Mouse (Mus musculus) right cerebral cortex, adult 18-20 months (tissue): ENCODE measurements around the gene Gjd2.

Experiments
- DNase-seq: peaks from one replicate; pipeline ENCODE4 v3.0.0; 2022; ENCODE audit warnings: mixed read lengths

The Gjd2 gene

DNA sequence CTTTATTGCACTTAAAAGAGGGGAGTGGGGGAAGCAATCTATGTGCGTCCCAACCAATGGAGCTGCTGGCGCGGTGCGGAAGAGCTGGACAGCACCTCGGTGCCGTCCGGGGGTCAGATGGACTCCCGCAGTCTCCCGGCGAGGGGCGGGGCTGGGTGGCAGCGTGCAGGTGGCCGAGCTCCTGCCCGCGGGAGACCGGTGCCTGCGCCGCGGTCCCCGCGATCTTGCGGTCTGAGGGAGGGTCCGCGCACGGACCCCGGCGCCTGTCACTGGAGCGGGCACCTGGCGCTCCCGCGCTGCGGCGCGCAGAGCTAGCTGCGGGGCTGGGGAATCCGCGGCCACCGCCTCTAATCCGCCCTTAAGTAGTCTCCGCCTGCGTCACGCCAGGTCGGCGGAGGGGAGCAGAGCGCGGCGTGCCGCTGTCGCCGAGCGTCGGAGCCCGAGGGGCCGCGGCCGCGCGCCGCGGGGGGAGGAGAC lies at the start of gene Gjd2:
TSS of gene Gjd2 (minus strand) at position 325 of the 477 bp plus-strand sequence.
- DNase-seq, result no peak

DNA sequence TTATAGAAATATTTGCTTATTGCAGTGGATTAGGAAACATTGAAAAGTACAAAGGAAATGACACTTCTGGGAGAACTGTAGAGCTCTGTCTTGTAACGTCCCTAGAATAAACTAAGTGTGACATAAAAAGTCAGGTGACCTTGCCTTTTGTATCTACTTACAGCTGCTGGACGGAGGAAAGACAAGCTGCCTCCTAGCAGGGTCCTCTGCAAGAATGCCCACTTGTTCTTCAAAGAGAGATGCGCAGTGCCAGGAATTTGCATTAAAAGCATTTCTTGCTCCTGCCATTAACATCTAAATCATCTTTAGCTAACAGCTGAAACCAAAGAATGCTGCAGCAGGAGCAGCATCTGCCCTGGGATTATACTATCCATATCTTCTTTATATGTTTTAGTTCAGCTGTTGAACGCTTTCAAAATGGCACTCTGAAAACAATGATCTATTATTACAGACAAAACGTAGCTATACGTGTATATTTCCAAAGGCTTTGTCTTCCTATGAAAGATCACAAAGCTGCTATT lies 46.7 kb upstream of the Gjd2 start:
- DNase-seq, result no peak

DNA sequence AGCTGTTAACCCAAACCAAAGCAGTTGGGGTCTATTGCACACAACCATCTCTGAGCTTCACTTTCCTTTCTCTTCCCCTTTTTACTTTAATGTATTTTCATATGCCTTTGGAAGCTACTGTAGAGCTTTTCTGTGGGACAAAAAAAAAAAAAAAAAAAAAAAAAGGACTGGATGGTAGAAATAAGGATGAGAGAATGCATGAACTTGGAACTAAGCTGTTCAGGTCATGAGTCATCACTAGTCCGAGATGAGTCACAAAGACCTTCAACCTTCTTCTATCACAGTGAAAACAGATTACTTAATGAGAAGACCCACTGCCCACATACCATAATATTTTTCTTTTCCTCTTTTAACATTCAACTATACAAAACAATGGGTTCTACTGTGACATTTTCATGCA lies 46.2 kb upstream of the Gjd2 start:
- DNase-seq, result no peak

DNA sequence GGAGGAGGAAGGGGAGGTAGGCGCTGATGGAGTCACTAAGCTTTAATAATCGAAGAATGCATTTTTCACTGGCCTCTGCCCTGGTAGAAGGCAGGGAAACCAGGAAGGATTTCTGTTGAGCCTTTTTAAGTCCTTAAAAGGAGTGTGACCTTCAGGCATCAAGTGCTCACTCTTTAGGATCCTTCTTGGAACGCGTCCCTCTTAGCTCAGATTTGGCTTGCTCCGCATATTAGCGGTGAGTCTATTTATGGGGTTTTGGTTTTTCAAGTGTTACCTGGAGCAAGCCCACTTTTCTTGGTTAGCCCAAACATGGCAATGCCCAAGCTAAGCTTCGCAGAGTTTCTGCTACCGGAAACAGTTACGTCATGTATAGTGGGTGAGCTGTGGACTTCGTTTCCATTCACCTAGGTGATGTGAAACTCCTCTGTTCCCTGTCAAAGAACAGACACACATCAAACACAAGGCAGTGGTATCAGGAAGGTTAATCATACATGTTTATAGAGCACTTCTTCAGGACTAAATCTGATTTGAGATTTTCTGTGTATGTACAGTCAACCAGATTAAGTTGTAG lies 44.9 kb upstream of the Gjd2 start:
- DNase-seq, result no peak

DNA sequence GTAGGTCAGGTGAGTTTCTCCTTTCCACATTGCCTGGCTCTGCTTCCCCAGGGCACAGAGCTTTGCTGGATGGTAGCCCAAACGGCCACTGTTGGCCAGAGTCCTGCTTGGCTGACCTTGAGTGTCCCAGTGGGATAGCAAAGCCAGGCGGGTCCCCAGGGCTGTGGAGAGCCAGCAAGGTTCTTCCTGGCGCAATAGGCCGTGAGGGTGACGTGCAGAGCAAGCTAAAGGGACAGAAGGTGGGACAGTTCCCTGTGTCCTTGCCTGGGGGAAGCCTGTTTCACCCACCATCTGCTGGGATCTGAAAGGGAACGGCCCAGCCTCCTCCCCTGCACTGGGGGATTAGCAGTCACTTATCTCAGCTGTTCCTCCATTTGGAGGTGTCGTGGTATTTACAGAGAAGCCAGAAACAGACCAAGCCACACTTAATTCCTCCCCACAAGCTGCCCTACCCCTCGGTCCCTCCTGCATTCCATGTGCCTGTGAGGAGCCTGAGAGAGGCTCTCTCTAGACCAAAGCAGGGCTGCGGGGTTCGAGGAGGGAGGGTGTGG lies 44.0 kb upstream of the Gjd2 start:
- DNase-seq, result no peak

DNA sequence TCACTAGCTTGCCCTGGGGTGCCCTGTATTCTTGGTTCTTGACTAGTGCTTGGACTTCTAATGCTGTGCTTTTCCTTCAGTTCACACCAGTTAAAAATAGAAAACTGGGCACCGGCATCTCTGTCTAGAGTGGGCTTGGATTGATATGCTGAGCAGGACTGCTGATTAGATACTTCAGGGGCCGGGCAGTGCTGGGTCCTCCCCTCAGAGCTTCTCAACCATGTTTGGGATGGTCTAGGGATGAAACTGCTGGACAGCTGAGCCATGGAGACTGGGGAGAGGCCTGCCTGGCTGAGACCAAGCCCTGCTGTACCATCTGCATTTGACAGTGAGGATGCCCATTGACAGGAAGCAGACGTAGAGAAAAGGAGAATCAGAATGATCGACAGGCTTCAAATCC lies 40.7 kb upstream of the Gjd2 start:
- no peak for DNase-seq

DNA sequence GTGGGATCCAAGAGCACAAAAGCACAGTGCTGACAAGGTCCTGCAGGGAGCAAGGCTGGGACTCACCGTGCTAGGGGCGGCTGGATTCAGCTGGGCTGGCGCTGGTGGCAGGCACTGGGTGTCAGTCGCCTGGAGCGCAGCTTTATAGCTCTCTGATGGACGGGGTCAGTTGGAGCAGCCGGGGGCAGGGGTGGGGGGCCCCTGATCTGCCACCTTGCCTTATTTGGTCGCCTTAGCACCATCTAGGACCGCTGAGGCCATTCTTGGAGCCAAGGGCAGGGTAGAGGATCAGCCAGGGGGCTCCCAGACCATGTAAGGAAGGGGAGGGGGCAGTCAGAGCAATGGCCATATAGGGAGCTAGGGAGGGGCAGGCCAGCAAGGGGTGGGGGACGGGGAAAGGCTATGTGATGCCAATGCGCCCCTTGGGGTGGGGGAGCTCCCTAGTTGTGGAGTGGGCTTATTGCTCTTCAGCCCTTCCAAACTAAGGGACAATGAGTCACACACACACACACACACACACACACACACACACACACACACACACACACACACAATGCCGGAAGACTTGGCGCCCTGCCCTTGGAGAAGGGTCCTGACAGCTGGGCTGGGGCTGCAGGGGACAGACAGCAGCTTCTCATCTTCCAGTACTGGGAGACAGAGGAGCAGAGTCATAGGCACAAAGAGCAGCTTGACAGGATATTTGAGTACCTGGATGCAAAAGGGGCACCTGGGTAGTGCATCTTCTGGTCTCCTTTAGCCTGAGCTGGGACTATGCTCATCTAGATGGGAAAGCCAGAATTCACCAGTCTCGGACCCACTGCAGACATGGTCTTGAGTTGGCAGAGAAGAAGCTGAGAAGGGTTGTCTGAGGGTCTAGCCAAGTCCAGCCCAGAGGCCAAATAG lies 39.5 kb upstream of the Gjd2 start, which contains the start of gene Actc1:
TSS of gene Actc1 (minus strand) at position 853 of the 903 bp plus-strand sequence.
- no peak for DNase-seq

DNA sequence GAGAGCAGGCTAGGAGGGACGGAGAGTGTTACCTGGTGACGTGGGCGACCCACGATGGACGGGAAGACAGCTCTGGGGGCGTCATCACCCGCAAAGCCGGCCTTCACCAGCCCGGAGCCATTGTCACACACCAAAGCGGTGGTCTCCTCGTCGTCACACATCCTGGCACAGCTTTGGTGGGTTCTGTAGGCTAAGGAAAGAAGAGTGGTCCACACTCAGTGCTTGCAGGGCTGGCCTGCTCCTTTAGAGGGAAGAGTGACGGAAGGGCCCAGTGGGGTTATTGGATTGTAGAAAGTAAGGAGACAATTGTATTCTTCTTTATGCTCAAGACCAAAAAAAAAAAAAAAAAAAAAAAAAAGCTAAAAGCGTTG lies 38.4 kb upstream of the Gjd2 start:
- DNase-seq, result no peak

DNA sequence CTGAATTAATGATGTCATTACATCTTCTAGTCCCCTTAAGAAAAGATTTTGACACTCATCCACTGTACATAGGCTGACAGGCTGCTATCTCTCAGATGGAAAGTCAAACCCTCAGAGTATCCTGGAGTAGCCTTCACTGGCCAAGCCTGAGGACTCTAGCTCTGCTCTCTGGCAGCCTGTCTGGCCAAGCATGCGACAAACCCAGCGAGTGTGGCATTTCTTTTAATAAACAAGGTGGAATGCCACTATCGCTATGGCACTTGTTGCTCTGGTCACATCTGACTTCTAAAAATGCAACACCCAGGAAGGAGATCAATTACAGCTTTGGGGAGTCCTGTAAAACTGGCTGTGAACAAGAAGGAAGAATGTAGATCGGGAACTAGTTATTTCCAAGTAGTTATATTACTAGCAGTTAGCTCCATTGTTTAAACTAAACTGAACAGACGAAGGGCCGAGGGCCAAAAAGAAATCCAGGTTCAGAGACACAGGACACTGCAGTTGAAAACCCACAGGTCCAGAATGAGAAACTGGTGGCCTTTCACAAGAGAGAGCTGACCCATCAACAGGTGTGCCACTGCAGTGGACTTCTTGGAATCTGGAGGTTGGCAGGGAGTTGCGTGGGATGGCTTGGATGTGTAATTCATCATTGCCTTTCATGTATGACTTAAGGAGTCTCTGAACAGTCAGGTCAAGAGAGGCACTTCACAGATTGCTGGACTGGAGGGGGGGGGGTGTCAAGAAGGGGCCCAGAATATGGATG lies 37.9 kb upstream of the Gjd2 start:
- DNase-seq, result no peak

DNA sequence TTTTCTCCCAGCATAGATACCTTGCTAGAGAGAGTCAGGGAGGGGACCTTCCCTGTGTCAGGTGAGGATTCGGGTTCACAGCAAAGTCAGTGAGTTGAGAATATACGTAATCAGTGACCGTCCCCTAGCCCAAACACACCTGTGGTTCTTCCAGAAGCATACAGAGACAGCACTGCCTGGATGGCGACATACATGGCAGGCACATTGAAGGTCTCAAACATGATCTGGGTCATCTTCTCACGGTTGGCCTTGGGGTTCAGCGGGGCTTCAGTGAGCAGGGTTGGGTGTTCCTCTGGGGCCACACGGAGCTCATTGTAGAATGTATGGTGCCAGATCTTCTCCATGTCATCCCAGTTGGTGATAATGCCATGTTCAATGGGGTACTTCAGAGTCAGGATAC lies 36.7 kb upstream of the Gjd2 start:
- DNase-seq, result no peak

DNA sequence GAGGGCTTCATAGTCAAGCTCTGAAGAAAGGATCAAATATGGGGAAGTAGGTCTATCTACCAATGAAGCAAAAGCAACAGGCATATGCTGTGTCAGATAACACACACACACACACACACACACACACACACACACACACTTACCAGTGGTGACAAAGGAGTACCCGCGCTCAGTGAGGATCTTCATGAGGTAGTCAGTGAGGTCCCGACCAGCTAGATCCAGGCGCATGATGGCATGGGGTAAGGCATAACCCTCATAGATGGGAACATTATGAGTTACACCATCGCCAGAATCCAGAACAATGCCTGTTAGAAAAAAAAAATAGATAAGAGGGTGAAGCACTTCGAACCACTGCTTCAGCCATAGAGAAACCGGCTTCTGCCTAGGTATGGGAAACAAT lies 36.0 kb upstream of the Gjd2 start:
- DNase-seq, result no peak

DNA sequence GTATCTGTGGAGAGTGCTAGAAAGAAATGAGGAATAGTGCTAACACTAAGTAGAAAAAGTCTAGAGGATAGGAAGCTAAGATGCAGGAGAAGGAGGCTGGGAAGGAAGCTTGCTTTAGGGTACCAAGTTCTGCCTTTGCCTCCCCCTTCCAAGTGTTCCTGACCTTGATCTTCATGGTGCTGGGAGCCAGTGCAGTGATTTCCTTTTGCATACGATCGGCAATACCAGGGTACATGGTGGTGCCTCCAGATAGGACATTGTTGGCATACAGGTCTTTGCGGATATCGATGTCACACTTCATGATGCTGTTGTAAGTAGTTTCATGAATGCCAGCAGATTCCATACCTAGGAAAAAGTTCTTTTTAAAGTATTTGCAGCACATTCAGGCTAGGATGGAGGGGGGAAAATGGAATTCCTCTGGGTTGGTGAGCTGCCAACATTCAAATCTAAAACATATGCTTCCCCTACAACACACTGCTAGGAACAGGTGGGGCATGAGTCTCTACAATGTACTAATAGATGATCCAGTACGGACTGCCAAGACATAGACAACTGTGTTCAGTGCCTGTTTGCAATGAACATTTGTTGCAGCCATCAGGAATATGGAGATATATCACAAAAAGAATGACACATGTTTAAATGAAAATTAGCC lies 34.7 kb upstream of the Gjd2 start:
- DNase-seq, result no peak

DNA sequence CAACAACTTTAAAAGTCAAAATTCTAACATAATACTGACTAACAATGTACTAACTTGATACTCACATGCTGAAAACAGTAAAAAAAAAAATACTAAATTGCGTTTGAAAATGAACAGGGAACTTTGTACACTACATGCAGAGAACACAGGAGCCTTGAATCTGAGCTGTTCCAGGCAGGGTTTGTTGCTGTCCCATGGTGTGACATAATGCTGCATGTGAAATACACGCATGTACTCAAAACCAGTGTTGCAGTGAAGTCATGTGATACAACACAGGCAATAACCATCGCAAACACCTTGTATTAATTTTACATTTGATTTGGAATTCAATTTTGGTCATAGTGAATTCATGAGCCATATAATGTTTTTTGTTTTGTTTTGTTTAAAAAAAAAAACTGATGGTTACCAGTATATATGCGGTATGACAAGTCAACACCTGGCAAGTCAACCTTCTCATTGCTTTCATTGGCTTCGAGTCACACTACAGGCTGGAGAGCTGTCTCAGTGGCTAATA lies 32.8 kb upstream of the Gjd2 start:
- no peak for DNase-seq

DNA sequence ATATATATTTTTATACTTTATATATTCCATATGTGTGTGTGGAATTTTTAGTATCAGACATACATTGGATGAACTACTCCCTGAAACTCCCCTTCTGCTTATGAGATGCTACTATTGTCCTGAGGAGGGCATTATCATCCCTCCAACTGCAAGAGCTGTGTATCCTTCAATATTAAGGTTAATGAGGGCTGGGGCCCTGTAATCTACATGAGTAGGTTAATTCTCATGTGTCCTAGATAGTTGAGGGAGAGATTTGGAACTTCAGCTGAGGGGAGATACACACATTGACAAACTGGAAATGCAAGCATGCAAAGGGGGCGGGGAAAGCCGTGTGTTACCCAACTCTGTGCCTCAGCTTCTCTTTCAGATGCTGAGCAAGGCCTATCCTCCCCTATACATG lies 24.5 kb upstream of the Gjd2 start:
- no peak for DNase-seq

DNA sequence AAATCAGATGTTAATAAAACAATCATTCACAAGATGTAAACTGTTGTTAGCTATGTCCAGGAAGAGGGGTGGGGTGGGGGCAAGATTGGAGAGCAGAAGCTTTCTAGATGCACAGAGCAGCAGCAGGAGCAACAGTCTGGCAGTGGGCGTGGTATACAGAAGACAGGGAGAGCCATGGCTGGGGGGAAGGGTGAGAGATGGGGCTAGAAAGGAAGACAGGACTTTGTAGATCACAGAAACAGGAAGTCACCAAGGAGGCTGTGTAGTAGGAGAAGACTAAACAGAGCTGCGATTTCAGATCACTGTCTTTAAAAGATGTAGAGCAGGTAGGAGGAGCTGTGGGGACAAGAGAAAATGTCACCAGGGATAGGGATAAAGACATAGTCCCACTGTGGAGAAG lies 18.8 kb upstream of the Gjd2 start:
- no peak for DNase-seq

DNA sequence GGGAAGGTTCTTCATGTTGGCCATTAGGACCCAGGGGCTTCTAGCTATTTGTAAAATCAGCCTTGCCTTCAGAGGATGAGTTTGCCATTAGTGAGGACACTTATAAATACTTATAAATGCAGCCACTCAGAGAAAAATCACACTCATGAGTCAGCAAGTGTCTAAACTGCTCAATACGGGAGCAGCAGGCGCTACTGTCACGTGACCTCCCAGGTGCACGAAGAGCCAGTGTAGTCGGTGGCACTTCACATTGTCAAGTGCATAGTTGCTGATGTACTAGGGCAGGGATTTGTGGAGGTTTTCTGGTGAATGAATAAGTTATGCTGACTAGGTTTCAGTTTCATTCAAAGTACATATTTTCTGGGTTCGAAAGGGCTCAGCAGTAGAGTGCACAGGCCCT lies 10.0 kb upstream of the Gjd2 start:
- DNase-seq, result no peak

DNA sequence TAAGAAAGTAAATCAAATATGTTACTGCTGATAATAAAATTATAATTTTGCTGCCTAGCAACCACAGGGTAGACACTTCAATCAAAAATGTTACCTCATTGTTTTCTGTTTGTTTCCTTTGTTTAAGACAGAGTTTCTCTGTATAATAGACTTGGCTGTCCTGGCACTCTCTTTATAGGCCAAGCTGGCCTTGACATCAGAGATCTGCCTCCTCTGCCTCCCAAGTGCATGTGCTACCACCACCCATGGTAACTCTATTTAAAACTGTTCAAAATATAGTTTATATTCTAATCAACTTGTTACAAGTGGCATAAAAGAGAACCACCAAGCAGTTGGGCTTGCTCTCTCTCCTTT lies 6.8 kb upstream of the Gjd2 start:
- DNase-seq, result no peak

DNA sequence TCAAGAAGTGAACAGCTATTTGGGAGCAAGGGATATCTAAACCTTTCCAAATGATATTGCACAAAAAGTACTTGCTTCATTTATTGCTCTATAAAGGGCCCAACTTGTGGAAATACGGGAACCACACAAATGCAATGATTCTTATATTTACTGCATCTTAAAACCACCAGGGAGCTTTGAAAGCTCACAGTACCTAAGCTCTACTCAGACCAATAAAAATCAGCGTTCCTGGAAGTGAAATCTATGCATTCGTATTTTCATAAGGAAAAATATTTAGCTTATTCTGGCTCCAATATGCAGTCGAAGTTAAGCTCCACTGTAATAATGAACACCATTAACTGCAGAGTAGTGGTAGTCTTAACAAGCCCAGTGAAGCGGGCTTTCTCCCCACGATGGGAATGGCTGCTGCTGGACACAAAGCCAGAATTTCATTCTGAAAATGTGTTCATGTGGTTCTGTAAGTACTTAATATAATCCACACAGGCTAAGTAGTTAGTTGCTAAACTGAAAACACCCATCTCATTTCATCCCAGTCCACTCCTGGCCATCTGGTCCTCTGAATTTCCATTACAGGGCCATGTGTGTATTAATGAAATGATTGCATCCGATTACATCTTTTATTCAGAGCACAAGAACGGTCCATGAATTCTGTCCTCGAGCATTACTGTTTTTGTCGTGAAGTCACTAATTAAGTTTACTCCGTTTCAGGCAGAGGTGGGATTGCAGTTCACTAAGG lies 6.2 kb upstream of the Gjd2 start:
- DNase-seq, result no peak

DNA sequence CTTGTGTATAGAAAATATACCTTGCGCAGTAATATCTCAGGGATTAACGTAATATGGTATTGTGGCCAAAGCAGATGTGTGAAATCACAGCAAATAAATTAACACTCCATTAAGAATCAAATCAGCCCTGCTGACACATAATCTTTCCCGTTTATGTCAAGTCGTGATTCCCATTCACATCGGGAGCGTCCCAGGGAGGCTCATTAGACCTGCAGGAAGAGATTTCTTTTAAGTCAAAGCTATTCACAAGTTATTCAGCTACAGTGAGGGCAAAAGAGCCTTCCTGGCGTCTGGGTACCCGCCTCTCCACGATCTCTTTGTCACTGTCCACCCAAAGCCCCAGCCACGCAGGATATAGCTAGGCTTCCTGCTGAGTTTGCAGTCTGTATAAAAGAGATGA lies 4.7 kb upstream of the Gjd2 start:
- no peak for DNase-seq

DNA sequence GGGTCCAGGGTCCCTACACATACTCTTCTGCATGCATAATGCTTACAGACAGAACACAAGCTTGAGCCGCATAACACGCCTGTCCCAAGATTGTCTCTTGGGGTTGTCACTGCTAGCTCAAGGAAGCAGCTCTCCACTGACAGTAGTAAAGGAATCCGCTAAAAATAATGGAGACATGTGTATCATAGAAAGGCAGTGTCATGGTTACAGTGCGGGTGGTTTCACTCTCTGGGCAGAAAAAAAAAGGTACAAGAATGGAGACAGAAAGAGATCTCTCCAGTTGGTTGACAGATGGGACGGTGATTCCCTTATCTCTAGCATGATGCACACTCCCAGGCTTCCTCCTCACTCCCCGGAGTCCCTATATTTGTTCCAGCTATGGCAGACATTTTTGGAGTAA lies 1.4 kb upstream of the Gjd2 start:
- DNase-seq, result no peak

DNA sequence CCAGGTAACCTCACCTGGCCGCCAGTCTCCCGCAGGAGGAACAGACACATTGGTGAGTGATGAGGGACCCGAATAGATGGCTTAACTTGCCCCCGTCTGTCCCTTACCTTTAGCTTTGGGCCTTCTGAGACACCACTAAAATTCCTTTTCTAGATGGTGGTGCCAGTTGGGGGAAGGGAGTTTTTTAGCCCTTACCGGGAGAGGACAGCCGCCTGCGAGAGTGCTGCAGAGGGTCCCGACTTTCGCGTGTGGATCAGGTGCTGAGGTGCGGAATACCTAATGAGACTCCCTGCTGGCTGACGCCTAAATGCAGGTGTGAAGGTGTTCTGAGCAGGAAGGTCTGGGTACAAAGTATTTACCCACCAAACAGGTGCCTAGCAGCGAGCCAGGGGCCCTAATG lies 427 bp upstream of the Gjd2 start:
- DNase-seq, result no peak

DNA sequence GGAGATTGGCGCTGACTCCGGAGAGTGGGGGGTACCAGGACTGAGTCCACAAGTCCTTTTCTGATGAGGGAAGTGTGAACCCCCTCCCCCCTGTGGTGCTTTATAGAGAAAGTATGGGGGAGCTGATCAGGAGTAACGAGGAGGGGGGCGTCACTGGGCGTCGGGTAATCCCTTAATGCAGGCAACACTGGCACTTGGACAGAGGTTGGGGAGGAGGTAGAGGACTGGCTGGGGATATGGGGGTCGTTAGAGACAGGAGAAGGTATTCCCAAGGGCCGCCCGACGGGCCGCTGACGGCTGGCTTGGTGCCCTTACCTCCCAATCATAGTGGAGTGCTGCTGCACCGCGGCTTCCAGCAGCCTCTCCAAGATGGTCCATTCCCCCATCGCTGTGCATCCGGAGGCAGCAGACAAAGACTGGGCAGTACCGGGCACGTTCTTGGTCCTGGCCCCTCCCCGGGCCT lies 639 bp downstream of the Gjd2 start:
- no peak for DNase-seq
